Mouse (Mus musculus) hindbrain, embryonic 10.5 days (tissue): ENCODE data around the gene Frmd5. TPM values are rescaled to one million over a fixed set of nuclear protein-coding genes. Genes with fewer than 3 reads are reported as not detected.

ENCODE experiments used
- DNase-seq: peaks from one replicate; pipeline ENCODE4 v3.0.0-alpha.2; 2017; ENCODE audit warnings: low spot score
- H3K27ac ChIP-seq: fragments of 300-500 bp; sonication (generic); 2 replicates; pipeline ENCODE4 v1.5.1; 2016; ENCODE audit warnings: mild to moderate bottlenecking, moderate library complexity
- H3K27me3 ChIP-seq: fragments of 300-500 bp; sonication (generic); 2 replicates; pipeline ENCODE4 v1.6.1; 2016; ENCODE audit warnings: mild to moderate bottlenecking; ENCODE audit not compliant: poor library complexity, insufficient read depth, severe bottlenecking
- H3K36me3 ChIP-seq: fragments of 300-500 bp; sonication (generic); 2 replicates; pipeline ENCODE4 v1.6.1; 2016; ENCODE audit warnings: mild to moderate bottlenecking, moderate library complexity
- H3K4me1 ChIP-seq: fragments of 300-500 bp; sonication (generic); replicated peaks from 2 replicates; pipeline ENCODE4 v1.6.1; 2016; ENCODE audit warnings: mild to moderate bottlenecking
- H3K4me3 ChIP-seq: fragments of 300-500 bp; sonication (generic); 2 replicates; pipeline ENCODE4 v1.5.1; 2016; ENCODE audit warnings: mild to moderate bottlenecking, moderate library complexity
- H3K9me3 ChIP-seq: fragments of 300-500 bp; sonication (generic); 2 replicates; pipeline ENCODE4 v1.6.1; 2016; ENCODE audit warnings: mild to moderate bottlenecking, moderate library complexity
- WGBS: fragments of 180-500 bp; shearing (Covaris S2); methylation state at CpG from one replicate; pipeline ENCODE4 v1.1.7; 2016; 5-methylcytosine and 5-hydroxymethylcytosine counted together
- polyA plus RNA-seq: library from polyadenylated mRNA; unstranded; fragments of >200 nt; fragmentation: Nextera tagmentation; extraction: Ambion mirVana; gene quantifications from 2 replicates; pipeline ENCODE4 v1.2.1, GENCODE M21; 2016

Frmd5 gene
- polyA plus RNA-seq, 1 experiment from 2014 or later, result 15.3 TPM

DNA sequence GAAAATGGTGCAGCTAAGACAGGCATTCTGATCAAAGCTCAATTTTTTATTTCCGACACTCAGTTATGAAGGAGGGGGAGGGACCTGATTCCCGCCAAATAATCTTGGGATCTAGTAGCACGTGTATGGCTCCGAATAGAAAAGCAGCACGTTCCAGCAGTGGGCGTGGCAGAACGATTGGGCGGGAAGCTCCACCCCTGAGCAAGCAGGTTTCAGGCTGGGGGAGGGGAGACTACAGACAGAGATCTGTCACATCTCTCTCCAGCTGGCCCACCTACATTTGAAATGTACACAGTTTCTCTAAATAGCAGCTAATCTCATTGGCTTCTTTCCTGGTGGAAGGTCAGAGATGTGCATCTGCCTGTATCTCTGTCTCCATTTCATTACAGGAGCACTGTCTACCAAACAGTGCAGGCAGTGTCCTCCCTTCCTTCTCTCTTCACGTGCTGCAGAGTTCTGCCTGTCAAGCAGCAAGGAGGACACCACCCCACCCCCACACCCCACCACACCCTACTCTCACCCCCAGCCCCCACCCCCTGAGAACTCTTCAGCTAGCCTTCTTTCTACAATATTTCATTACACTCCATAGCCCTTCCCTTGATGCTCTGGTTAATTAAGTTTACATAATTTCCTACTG lies 95.0 kb downstream of the Frmd5 start:
- Histone ChIP-seq H3K4me3 (no peak overlapping the region), H3K9me3 (no peaks in the 10 kb centered on the region), H3K36me3 (no peaks in the 10 kb centered on the region), H3K4me1 (peaks cover 7% of the 10 kb centered on the region), H3K27me3 (no peaks in the 10 kb centered on the region), H3K27ac (0 out of 2 replicates have a peak overlapping the region, but pooled peaks have one; percentile 23)
- 29% methylated on average over 9 of the region's 9 CpGs for WGBS
- no peak for DNase-seq

GRCm38 (mm10) chr2:121709096-121709495 lies 97.8 kb downstream of the Frmd5 start:
- Histone ChIP-seq H3K27me3 (no peaks in the 10 kb centered on the region), H3K9me3 (no peaks in the 10 kb centered on the region), H3K4me1 (peaks cover 7% of the 10 kb centered on the region), H3K36me3 (no peaks in the 10 kb centered on the region), H3K27ac (no peak overlapping the region), H3K4me3 (no peak overlapping the region)
- 90% methylated on average over 4 of the region's 4 CpGs for WGBS
- DNase-seq, result no peak

DNA sequence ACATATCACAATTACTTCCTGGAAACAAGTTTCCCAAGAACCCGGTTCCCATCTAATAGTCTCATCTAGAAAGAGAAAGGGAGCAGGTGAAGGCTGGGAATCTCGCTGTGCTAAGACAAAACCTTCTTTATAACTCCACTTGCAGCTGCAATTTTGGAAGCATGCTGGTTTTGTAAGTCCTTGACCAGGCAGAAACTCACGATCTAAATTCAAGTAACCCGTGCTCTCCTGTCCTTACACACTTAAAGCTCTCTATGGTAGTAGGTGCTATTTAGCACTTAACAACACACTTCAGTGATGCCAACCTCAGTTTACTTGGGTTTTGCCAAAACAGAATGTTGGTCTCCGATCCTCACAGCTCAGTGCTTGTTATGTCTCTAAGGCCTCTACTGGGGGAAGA lies 99.4 kb downstream of the Frmd5 start:
- H3K36me3 ChIP-seq, result no peaks in the 10 kb centered on the region
- no peak overlapping the region for H3K27ac ChIP-seq
- H3K9me3 ChIP-seq, result no peaks in the 10 kb centered on the region
- no peak for DNase-seq
- peaks cover 7% of the 10 kb centered on the region for H3K4me1 ChIP-seq
- 89% methylated on average over 5 of the region's 5 CpGs for WGBS
- H3K27me3 ChIP-seq, result no peaks in the 10 kb centered on the region
- H3K4me3 ChIP-seq, result no peak overlapping the region

GRCm38 (mm10) chr2:121705756-121706155 lies 101.1 kb downstream of the Frmd5 start:
- H3K36me3 ChIP-seq, result no peaks in the 10 kb centered on the region
- no peak for DNase-seq
- WGBS, result 64% methylated on average over 2 of the region's 2 CpGs

DNA sequence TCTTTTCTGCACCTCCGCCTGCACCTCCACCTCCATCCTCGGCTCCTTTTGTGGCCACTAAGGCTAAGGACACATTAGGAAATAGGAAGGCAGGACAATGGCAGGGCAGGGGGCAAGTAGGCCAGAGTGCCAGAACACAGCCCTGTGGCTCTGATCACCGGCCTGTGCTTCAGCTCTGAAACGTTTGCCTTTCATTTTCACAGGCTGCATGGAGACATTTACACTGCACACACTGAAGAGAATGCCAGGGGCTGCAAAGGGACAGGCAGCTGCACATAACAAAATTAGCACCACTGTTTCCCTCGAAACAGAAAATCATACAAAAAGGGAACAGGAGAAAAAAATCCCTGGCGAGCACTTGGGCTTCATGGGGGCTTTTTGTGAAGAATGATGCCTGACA lies 107.6 kb downstream of the Frmd5 start:
- no peak for DNase-seq
- no peak overlapping the region for H3K4me3 ChIP-seq
- no peaks in the 10 kb centered on the region for H3K27me3 ChIP-seq
- no peaks in the 10 kb centered on the region for H3K36me3 ChIP-seq
- H3K9me3 ChIP-seq, result no peaks in the 10 kb centered on the region
- 26% methylated on average over 6 of the region's 6 CpGs for WGBS
- peak overlapping the region; percentile 73 for H3K27ac ChIP-seq
- H3K4me1 ChIP-seq, result peaks cover 17% of the 10 kb centered on the region

More at GRCm38 (mm10) chr2:121705756-121706155, 101.1 kb downstream of the Frmd5 start:
- Histone ChIP-seq H3K4me3 (no peak overlapping the region), H3K27me3 (no peaks in the 10 kb centered on the region), H3K27ac (no peak overlapping the region), H3K4me1 (peaks cover 4% of the 10 kb centered on the region; the same call in 1 of the 2 replicates), H3K9me3 (no peaks in the 10 kb centered on the region)

GRCm38 (mm10) chr2:121695436-121695835 lies 111.5 kb downstream of the Frmd5 start:
- DNase-seq, result no peak
- WGBS, result 75% methylated on average over 10 of the region's 10 CpGs
- Histone ChIP-seq H3K27ac (no peak overlapping the region), H3K27me3 (no peaks in the 10 kb centered on the region), H3K9me3 (no peaks in the 10 kb centered on the region), H3K36me3 (no peaks in the 10 kb centered on the region), H3K4me1 (peaks cover 13% of the 10 kb centered on the region), H3K4me3 (no peak overlapping the region)

DNA sequence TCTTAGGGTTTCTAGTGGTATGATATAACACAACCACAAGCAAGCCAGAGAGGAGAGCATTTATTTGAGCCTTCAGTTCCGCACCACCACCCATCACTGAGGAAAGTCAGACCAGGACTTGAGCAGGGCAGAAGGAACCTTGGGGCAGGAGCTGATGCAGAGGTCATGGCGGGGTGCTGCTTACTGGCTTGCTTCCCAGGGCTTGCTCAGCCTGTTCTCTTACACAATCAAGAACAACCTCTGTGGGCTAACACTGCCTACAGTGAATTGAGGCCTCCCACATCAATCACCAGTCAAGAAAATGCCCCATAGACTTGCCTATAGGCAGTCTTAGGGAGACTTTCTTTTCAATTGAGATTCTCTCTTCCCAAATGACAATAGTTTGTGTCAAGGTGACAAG lies 118.8 kb downstream of the Frmd5 start:
- no peak for DNase-seq
- H3K9me3 ChIP-seq, result no peaks in the 10 kb centered on the region
- H3K27me3 ChIP-seq, result no peaks in the 10 kb centered on the region
- peaks cover 21% of the 10 kb centered on the region for H3K4me1 ChIP-seq
- no peaks in the 10 kb centered on the region for H3K36me3 ChIP-seq
- H3K27ac ChIP-seq, result no peak overlapping the region
- WGBS, result 63% methylated on average over 2 of the region's 2 CpGs
- H3K4me3 ChIP-seq, result no peak overlapping the region

DNA sequence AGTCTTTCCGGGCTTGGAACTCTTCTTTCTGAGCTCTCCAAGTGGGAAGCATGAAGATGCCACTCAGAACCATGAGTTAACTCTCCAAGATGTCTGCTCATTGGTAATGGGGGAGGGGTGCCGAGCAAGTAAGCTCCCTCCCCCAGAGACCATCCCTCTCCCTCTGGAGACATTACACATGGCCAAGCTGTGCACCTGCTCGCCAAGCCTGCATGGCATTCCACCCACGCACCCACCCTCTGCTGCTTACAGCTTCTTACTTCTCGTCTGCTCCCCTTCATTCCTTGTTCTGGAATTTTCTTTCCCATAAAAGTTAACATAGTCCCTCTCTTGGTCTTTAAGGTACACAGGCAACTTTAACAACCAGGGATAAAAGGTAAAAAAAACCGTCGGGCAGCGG lies 123.3 kb downstream of the Frmd5 start:
- Histone ChIP-seq H3K4me3 (no peak overlapping the region), H3K4me1 (peaks cover 15% of the 10 kb centered on the region), H3K9me3 (no peaks in the 10 kb centered on the region), H3K27me3 (no peaks in the 10 kb centered on the region), H3K36me3 (no peaks in the 10 kb centered on the region), H3K27ac (no peak overlapping the region)
- no peak for DNase-seq
- 94% methylated on average over 8 of the region's 8 CpGs for WGBS

DNA sequence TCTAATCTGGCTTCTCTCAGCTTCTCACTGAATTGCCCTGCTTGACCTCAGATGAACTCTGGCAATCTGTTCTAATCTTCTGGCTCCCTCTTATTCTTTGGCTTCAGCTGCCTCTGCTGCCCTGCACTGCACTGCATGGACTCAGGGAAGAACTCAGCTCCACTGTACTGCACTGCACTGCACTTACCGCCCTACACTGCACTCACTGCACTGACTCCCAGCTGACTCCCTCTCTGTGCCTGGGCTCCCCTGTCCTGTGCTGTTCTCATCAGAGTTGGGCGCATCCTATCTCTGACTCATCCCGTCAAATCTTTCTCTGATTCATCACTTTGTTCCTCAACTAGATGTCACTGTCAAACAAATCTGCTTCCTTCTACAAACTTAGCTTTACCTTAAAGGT lies 124.5 kb downstream of the Frmd5 start:
- no peaks in the 10 kb centered on the region for H3K9me3 ChIP-seq
- no peak overlapping the region for H3K4me3 ChIP-seq
- H3K27ac ChIP-seq, result no peak overlapping the region
- no peaks in the 10 kb centered on the region for H3K27me3 ChIP-seq
- 89% methylated on average over 3 of the region's 3 CpGs for WGBS
- no peak for DNase-seq
- H3K36me3 ChIP-seq, result no peaks in the 10 kb centered on the region
- H3K4me1 ChIP-seq, result 0 out of 2 replicates have a peak, but pooled peaks cover 4% of the 10 kb centered on the region

DNA sequence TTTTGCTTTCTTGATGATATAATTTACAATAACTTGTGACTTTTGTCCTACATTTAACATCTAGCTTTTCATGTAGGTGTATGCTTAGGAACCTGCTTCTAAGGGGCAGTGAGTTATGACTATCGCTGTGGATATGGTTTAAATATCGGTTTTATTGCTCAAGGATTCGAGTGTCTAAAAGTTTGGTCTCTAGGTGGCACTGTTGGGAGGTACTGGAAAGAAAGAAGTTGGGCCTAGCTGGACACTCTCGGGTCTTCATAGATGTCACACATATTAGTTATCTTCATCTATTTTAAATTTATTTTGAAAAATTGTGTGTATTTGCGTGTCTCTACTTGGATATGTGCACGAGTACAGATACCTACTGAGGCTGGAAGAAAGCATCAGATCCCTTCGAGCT lies 127.2 kb downstream of the Frmd5 start:
- no peak overlapping the region for H3K27ac ChIP-seq
- no peaks in the 10 kb centered on the region for H3K4me1 ChIP-seq
- DNase-seq, result no peak
- no peaks in the 10 kb centered on the region for H3K27me3 ChIP-seq
- H3K4me3 ChIP-seq, result no peak overlapping the region
- no peaks in the 10 kb centered on the region for H3K9me3 ChIP-seq
- H3K36me3 ChIP-seq, result no peaks in the 10 kb centered on the region
- WGBS, result 82% methylated on average over 7 of the region's 7 CpGs

DNA sequence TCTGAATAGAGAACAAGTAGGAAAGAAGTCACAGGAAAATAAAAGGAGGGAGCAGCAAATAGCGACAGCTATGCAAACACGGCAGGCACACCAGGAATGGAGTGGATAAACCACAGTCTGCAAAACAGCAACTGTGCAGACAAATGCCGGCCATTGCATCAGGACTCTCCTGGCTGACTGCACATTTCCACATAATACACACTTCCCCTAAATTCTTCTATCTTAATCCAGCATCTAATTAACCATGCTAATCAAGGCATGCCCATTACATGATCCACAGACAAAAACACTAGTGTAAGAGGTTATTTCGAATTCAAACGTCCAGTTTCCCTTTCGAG lies 129.3 kb downstream of the Frmd5 start:
- Histone ChIP-seq H3K4me3 (no peak overlapping the region), H3K36me3 (no peaks in the 10 kb centered on the region), H3K9me3 (no peaks in the 10 kb centered on the region), H3K27me3 (no peaks in the 10 kb centered on the region), H3K27ac (no peak overlapping the region), H3K4me1 (no peaks in the 10 kb centered on the region)
- DNase-seq, result no peak
- WGBS, result 79% methylated on average over 6 of the region's 6 CpGs

- Histone ChIP-seq H3K4me1 (no peaks in the 10 kb centered on the region), H3K9me3 (no peaks in the 10 kb centered on the region), H3K27me3 (no peaks in the 10 kb centered on the region), H3K27ac (no peak overlapping the region), H3K36me3 (no peaks in the 10 kb centered on the region), H3K4me3 (no peak overlapping the region)
- WGBS, result 80% methylated on average over 6 of the region's 6 CpGs
- DNase-seq, result no peak
Observed at GRCm38 (mm10) chr2:121676951-121677648, 129.8 kb downstream of the Frmd5 start.

DNA sequence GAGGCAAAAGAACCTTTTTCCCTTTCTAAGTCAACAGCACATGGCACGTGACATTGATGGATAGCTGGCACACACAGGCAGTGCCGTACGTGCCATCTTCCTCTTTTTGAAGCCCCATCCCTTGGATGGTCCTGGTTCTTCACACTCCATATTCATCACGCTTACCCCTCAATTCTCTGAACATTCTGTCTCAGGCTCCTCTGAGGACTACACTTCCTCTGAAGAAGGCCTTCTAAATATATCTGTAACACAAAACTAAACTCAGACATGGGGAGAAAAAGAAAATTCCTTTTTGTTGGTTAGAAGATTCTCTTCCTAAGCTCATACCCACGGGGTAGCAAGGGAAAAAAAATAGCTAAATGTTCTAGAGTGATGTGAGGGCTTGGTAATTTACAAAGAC lies 131.0 kb downstream of the Frmd5 start:
- WGBS, result 87% methylated on average over 5 of the region's 5 CpGs
- Histone ChIP-seq H3K4me3 (no peak overlapping the region), H3K27me3 (no peaks in the 10 kb centered on the region), H3K4me1 (no peaks in the 10 kb centered on the region), H3K27ac (no peak overlapping the region), H3K9me3 (no peaks in the 10 kb centered on the region), H3K36me3 (no peaks in the 10 kb centered on the region)
- DNase-seq, result no peak
